Mouse (Mus musculus) naive thymus-derived CD4-positive, alpha-beta T cell, adult 5 months (primary cell): ENCODE results near the gene A630023A22Rik. TPM values are rescaled to one million over a fixed set of nuclear protein-coding genes. Genes with fewer than 3 reads are reported as not detected.

ENCODE experiments used
- polyA plus RNA-seq: library from polyadenylated mRNA; unstranded; fragments of 100-300 nt; shearing (Covaris generic); gene quantifications from one replicate; pipeline ENCODE4 v1.2.1, GENCODE M21; 2017

The A630023A22Rik gene
- polyA plus RNA-seq, result not detected

GRCm38 (mm10) chr14:34102601-34103000 is at the start of gene A630023A22Rik:
Gene A630023A22Rik, minus strand, starts transcription at chr14:34102754.

GRCm38 (mm10) chr14:34152342-34152741 is 49.8 kb upstream of the A630023A22Rik start, which contains the start of gene Npy4r:
Gene Npy4r, minus strand, starts transcription at chr14:34152489.

GRCm38 (mm10) chr14:34085731-34086130 is 16.8 kb downstream of the A630023A22Rik start, which contains the start of gene Anxa8:
Gene Anxa8, plus strand, starts transcription at chr14:34085981.

GRCm38 (mm10) chr14:34052516-34052915 is 50.0 kb downstream of the A630023A22Rik start, which contains the start of gene Antxrl:
Gene Antxrl, plus strand, starts transcription at chr14:34052707.

GRCm38 (mm10) chr14:34016381-34016780 is 86.2 kb downstream of the A630023A22Rik start, which contains the start of gene Gm5460:
Gene Gm5460, plus strand, starts transcription at chr14:34016758.

GRCm38 (mm10) chr14:34015063-34015462 is 87.5 kb downstream of the A630023A22Rik start, which contains the start of gene Gm30083:
Gene Gm30083, minus strand, starts transcription at chr14:34015182.

Other genes starting within 250 kb of the A630023A22Rik start
- gene Gdf10, start 179.2 kb downstream of the A630023A22Rik start, polyA plus RNA-seq, result not detected
- gene Gdf2, start 161.7 kb downstream of the A630023A22Rik start, polyA plus RNA-seq, result not detected
- gene Rbp3, start 148.8 kb downstream of the A630023A22Rik start, polyA plus RNA-seq, result not detected
- 0.07 TPM for gene Zfp488, start 124.0 kb downstream of the A630023A22Rik start, polyA plus RNA-seq
- not detected for gene Gm30083, start 87.6 kb downstream of the A630023A22Rik start, polyA plus RNA-seq
- gene Gm5460, start 86.0 kb downstream of the A630023A22Rik start, polyA plus RNA-seq, result not detected
- gene Antxrl, start 50.0 kb downstream of the A630023A22Rik start, polyA plus RNA-seq, result not detected
- not detected for gene Anxa8, start 16.8 kb downstream of the A630023A22Rik start, polyA plus RNA-seq
- not detected for gene Npy4r, start 49.7 kb upstream of the A630023A22Rik start, polyA plus RNA-seq
- gene Gprin2, start 98.9 kb upstream of the A630023A22Rik start, polyA plus RNA-seq, result not detected
- not detected for gene Syt15, start 116.8 kb upstream of the A630023A22Rik start, polyA plus RNA-seq
- 23.7 TPM for gene Shld2, start 207.7 kb upstream of the A630023A22Rik start, polyA plus RNA-seq
- gene Glud1, start 208.0 kb upstream of the A630023A22Rik start, polyA plus RNA-seq, result 114 TPM